Mouse (Mus musculus) limb, embryonic 11.5 days (tissue): ENCODE measurements around the gene Trip10. TPM values are rescaled to one million over a fixed set of nuclear protein-coding genes. Genes with fewer than 3 reads are reported as not detected.
A peak's percentile ranks its signal among the peaks of the same experiment; 100 is the strongest.
"Not testable (repeated sequence)": the region's sequence is repeated elsewhere in the genome, so short reads cannot be mapped to it uniquely, and the experiment has no call there.

Experiments
- ATAC-seq: fragments of 200-750 bp; cut with Nextera tagmentation; 2 replicates; pipeline ENCODE4 v1.8.0; 2017; ENCODE audit warnings: low read depth; ENCODE audit not compliant: insufficient number of reproducible peaks, low FRiP score, low TSS enrichment
- DNase-seq: peaks from one replicate; pipeline ENCODE4 v3.0.0-alpha.2; 2015; ENCODE audit warnings: low spot score
- H3K27ac ChIP-seq: fragments of 300-500 bp; sonication (generic); replicated peaks from 2 replicates; pipeline ENCODE4 v1.5.1; 2014; ENCODE audit warnings: low read depth, mild to moderate bottlenecking, low read length
- H3K27me3 ChIP-seq: fragments of 300-500 bp; sonication (generic); 2 replicates; pipeline ENCODE4 v1.6.1; 2014; ENCODE audit warnings: mild to moderate bottlenecking, low read length, mixed read lengths; ENCODE audit not compliant: control insufficient read depth, insufficient read depth
- H3K36me3 ChIP-seq: fragments of 300-500 bp; sonication (generic); 2 replicates; pipeline ENCODE4 v1.6.1; 2014; ENCODE audit warnings: mild to moderate bottlenecking, low read length, moderate library complexity, mixed read lengths; ENCODE audit not compliant: control insufficient read depth, insufficient read depth
- H3K4me1 ChIP-seq: fragments of 300-500 bp; sonication (generic); 2 replicates; pipeline ENCODE4 v1.6.1; 2014; ENCODE audit warnings: low read length, mixed read lengths; ENCODE audit not compliant: control insufficient read depth, insufficient read depth
- H3K4me2 ChIP-seq: fragments of 300-500 bp; sonication (generic); 2 replicates; pipeline ENCODE4 v1.6.1; 2014; ENCODE audit warnings: low read depth, mild to moderate bottlenecking, moderate library complexity; ENCODE audit not compliant: severe bottlenecking
- H3K4me3 ChIP-seq: fragments of 300-500 bp; sonication (generic); 2 replicates; pipeline ENCODE4 v1.5.1; 2014; ENCODE audit warnings: low read depth, low read length
- H3K9ac ChIP-seq: fragments of 300-500 bp; sonication (generic); 2 replicates; pipeline ENCODE4 v1.6.1; 2014; ENCODE audit warnings: mild to moderate bottlenecking, low read length
- H3K9me3 ChIP-seq: fragments of 300-500 bp; sonication (generic); 2 replicates; pipeline ENCODE4 v1.6.1; 2016; ENCODE audit warnings: low read length; ENCODE audit not compliant: control insufficient read depth
- WGBS: fragments of 180-500 bp; shearing (Covaris S2); extraction: QIAGEN DNeasy Blood & Tissue Kit; methylation state at CpG from one replicate; pipeline ENCODE4 v1.1.7; 2014; 5-methylcytosine and 5-hydroxymethylcytosine counted together
- polyA plus RNA-seq: library from polyadenylated mRNA; unstranded; fragments of >200 nt; fragmentation: Nextera tagmentation; extraction: Ambion mirVana; gene quantifications from 2 replicates; pipeline ENCODE4 v1.2.1, GENCODE M21; 2014

The Trip10 gene
- polyA plus RNA-seq, 1 experiment from 2014 or later = 27.8 TPM

DNA sequence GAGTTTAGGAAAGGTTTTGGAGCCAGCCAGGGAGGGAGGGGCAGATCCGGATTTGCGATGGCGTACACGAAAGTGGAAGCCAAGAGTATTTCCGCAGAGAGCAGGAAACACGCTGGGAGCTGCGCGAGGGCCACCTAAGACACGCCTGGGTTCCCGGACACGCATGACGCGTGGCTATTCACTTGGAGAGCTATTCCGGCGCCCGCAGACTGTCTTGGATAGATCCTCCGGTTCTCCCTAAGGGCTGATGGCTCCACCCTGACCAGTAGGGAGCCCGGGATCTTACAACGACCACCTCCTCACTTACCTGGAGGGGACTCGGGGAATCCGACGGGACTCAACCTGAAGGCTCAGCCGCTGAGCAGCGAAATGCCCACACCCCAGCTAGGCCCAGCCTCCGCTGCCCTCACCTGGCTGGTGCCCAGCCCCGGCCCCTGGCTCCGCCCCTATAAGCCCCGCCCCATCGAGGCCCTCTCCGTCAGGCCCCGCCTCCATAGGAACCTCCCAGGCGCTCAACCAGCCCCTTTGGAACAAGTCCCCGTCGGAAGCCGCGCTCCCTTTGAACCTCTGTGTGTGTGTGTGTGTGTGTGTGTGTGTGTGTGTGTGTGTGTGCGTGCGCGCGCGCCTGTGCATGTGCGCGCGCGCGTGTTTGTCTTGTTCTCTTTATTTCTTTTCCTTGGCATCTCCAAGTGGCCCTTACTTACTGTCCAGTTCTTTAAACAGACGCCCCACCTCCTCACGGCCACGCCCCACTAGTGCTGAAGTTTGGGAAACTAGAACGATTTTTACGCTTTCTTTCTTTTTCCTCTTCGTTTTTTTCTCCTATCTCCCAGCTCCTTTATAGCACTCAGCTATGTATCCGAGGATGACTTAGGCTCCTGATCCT is 26.1 kb downstream of the Trip10 start:
- peaks cover 25% of the 10 kb centered on the region for H3K27me3 ChIP-seq
- WGBS = under 1% methylated on average over 53 of the region's 53 CpGs
- H3K4me1 ChIP-seq = peaks cover 3% of the 10 kb centered on the region; the same call in 1 of the 2 replicates
- peak overlapping the region; percentile 58 for H3K4me2 ChIP-seq
- H3K9ac ChIP-seq = peak overlapping the region; percentile 34; the same call in 1 of the 2 replicates
- no peak overlapping the region for H3K27ac ChIP-seq
- ATAC-seq (peak; percentile 74), DNase-seq (peak; percentile 78)
- no peaks in the 10 kb centered on the region for H3K9me3 ChIP-seq
- H3K4me3 ChIP-seq = peak overlapping the region; percentile 42
- no peaks in the 10 kb centered on the region for H3K36me3 ChIP-seq

DNA sequence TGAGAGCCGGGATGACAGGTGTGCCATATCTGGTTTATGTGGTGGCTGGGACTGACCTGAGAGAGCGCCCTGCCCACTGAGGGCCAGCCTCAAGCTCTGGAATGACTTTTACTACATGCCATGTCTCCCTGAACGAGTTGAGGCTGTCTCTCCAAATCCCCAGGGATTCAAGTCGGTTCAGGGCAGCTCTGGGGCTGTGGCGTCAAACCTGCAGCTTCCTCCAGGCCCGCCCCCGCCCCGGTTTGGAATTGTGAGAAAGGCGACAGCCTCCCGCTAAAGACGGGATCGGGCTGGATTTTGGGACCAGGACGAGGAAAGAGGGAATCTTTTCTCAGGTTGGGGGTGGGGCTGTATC is 26.7 kb downstream of the Trip10 start:
- Histone ChIP-seq H3K4me2 (peak overlapping the region; percentile 58), H3K9me3 (no peaks in the 10 kb centered on the region), H3K27ac (no peak overlapping the region), H3K27me3 (peaks cover 25% of the 10 kb centered on the region), H3K36me3 (no peaks in the 10 kb centered on the region), H3K4me3 (peak overlapping the region; percentile 42), H3K4me1 (peaks cover 3% of the 10 kb centered on the region; the same call in 1 of the 2 replicates), H3K9ac (no peak overlapping the region)
- 4% methylated on average over 13 of the region's 13 CpGs for WGBS
- ATAC-seq (no peak), DNase-seq (peak; percentile 26)

DNA sequence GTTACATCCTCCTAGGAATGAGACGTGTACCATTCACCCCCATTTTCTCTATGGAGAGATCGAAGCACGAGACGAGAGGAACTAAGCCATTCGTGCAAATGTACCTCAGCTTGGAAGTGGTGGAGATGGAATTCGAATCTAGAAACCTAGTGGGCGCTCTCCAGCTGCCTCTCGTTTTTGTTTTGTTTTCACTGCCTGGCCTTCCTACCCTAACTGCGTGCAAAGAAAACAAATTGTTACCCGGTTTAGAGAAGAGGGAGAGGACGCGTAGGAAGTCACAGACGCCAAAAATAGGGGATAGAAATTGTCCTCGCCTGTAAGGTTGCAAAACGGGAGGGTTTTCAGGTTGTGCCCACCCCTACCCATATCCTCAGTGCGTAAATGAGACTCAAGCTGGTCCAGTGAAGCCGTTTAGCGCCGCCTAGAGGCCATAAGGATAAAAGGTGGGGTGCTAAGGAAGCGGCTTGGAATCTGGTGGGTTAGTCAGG is 27.4 kb downstream of the Trip10 start:
- peaks cover 25% of the 10 kb centered on the region for H3K27me3 ChIP-seq
- no peak overlapping the region for H3K9ac ChIP-seq
- H3K9me3 ChIP-seq = no peaks in the 10 kb centered on the region
- peaks cover 3% of the 10 kb centered on the region; the same call in 1 of the 2 replicates for H3K4me1 ChIP-seq
- H3K4me3 ChIP-seq = peak overlapping the region; percentile 27
- no peak overlapping the region for H3K27ac ChIP-seq
- DNase-seq (peak; percentile 76), ATAC-seq (no peak)
- under 1% methylated on average over 20 of the region's 20 CpGs for WGBS
- peak overlapping the region; percentile 44 for H3K4me2 ChIP-seq
- H3K36me3 ChIP-seq = no peaks in the 10 kb centered on the region

DNA sequence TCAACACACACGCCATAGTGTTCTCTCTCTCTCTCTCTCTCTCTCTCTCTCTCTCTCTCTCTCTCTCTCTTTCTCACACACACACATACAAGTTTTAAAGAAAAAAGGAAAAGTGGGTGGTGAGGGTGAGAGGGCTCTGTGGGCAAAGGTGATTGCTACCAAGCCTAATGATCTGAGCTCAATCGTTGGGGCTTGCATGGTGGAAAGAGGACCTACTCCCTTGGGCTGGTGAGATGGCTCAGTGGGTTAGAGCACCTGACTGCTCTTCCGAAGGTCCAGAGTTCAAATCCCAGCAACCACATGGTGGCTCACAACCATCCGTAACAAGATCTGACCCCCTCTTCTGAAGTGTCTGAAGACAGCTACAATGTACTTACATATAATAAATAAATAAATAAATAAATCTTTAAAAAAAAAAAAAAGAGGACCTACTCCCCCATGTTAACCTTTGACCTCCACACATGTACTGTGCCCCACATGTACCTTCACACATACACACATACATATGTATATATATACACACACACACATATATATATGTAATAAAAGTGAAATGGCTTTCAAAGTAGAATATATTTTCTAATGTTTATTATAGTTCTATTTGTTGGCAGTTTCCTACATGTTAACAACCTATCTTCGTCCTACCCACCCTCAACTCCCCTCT is 28.5 kb downstream of the Trip10 start:
- H3K4me3 ChIP-seq, H3K9me3 ChIP-seq, H3K9ac ChIP-seq, H3K27ac ChIP-seq, H3K4me1 ChIP-seq, DNase-seq, H3K36me3 ChIP-seq, H3K4me2 ChIP-seq, ATAC-seq: not testable (repeated sequence)
- H3K27me3 ChIP-seq = peaks cover 25% of the 10 kb centered on the region
- WGBS = 84% methylated on average over 4 of the region's 5 CpGs

DNA sequence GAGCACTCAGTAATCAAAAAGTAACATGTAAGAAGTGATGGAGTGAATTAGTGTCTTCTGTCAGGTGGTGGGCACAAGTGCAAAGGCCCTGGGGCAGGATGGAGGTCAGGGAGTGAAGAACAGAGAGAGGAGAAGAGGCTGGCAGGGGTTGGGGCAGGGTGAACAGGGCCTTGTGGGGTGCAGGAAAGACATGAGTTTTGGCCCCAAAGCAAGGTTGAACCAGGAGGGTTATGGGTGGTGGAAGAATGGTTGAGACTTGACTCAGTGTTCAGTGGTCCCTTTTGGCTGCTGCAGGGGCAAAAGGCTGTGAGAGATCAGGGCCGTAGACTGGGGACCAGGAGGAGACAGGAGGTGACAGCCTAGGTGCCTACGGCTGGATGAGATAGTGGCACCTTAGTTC is 29.3 kb downstream of the Trip10 start:
- Histone ChIP-seq H3K27me3 (peaks cover 25% of the 10 kb centered on the region), H3K36me3 (no peaks in the 10 kb centered on the region), H3K4me3 (no peak overlapping the region), H3K27ac (no peak overlapping the region), H3K4me1 (peaks cover 3% of the 10 kb centered on the region; the same call in 1 of the 2 replicates), H3K9ac (no peak overlapping the region), H3K4me2 (no peak overlapping the region), H3K9me3 (no peaks in the 10 kb centered on the region)
- 75% methylated on average over 2 of the region's 2 CpGs for WGBS
- DNase-seq (no peak), ATAC-seq (no peak)

DNA sequence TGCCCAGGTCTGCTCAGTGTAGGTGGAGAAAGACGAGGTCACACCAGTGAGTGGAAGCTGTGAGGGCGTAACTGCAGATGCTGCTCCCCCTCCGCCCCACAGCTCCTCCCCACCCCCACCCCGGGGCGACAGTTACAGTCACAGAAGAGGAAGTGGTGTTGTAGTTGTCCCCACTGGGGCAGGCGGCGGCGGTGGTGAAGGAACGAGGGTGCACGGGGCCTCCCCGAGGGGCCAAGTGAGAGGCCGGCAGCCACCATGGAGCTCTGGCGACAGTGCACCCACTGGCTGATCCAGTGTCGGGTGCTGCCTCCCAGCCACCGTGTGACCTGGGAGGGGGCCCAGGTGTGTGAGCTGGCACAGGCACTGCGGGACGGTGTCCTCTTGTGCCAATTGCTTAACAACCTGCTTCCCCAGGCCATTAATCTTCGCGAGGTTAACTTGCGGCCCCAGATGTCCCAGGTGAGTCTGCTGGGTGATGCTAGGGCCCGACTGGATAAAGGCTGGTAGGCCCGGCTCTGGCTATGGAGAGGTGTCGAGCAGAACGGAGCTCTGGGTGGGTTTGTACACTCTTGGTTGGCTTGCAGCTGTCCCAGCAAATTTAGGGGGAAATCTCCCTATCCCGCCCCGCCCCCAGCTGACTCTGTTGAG is 29.8 kb downstream of the Trip10 start, which contains the start of gene Vav1:
Vav1 (plus strand) TSS at position 158 of the 648 bp plus-strand sequence.
- H3K4me2 ChIP-seq = no peak within 1 kb of the TSS
- peaks cover 3% of the 10 kb centered on the region; the same call in 1 of the 2 replicates for H3K4me1 ChIP-seq
- WGBS = 59% methylated on average over 26 of the region's 26 CpGs
- H3K27me3 ChIP-seq = peaks cover 22% of the 10 kb centered on the region
- no peaks in the 10 kb centered on the region for H3K36me3 ChIP-seq
- H3K4me3 ChIP-seq = no peak within 1 kb of the TSS
- DNase-seq (no peak), ATAC-seq (no peak)
- no peak within 1 kb of the TSS for H3K27ac ChIP-seq
- no peaks in the 10 kb centered on the region for H3K9me3 ChIP-seq
- H3K9ac ChIP-seq = no peak within 1 kb of the TSS

DNA sequence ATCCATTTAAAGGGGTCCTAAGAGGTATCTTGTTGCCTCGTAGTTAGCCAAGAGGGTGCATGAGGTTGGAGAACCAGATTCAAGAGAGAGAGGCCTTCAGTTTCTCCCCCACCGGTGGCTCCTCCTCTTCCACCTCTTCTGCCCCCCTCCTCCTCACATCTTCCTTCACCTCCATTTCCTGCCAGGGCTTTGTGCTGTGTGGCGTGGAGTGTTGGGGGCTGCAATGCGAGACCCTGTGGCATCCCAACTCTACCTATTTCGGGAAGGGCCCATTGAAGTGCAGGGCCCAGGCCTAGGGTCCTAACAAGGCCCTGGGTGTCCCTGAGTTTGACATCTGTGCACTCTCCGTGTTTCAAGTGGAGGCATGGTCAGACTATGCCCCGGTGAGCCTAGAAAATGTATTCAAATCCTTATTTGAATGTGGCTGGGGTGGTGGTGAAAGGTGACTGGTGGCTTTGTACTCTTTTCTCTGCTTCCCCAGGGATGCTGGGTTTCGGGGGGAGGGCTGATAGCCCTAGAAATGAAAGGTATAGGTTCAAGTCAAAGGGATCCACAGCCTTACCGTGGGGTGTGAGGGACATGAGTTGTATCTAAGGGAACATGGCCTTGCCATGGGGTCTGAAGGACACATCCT is 30.5 kb downstream of the Trip10 start:
- Histone ChIP-seq H3K9me3 (no peaks in the 10 kb centered on the region), H3K36me3 (no peaks in the 10 kb centered on the region), H3K27ac (no peak overlapping the region), H3K4me1 (peaks cover 3% of the 10 kb centered on the region; the same call in 1 of the 2 replicates), H3K4me2 (no peak overlapping the region), H3K27me3 (peaks cover 17% of the 10 kb centered on the region), H3K4me3 (no peak overlapping the region), H3K9ac (no peak overlapping the region)
- no peak for DNase-seq
- ATAC-seq = no peak
- WGBS = 57% methylated on average over 9 of the region's 9 CpGs

DNA sequence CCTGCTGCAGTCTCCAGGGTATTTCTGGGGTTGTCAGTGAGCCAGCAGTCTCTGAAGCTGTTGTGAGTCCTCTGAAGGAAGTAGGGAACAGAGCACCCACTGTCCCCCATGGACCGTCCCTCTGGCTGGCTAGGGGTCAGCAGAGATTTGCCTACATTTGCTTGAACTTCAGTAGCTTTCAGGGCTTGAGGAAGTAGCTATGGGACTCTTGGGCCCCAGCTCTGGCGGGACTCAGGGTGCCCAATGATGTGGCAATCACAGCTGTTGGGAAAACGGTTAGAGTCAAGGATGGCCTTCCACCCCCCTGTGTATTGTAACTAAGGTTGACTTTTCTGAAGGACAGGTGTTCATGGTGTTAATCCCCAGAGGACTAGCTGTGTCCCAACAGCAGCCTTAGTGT is 31.2 kb downstream of the Trip10 start:
- 76% methylated on average over 3 of the region's 3 CpGs for WGBS
- ATAC-seq (no peak), DNase-seq (no peak)
- no peak overlapping the region for H3K4me3 ChIP-seq
- no peak overlapping the region for H3K27ac ChIP-seq
- no peak overlapping the region for H3K9ac ChIP-seq
- peaks cover 10% of the 10 kb centered on the region for H3K27me3 ChIP-seq
- no peaks in the 10 kb centered on the region for H3K36me3 ChIP-seq
- peaks cover 3% of the 10 kb centered on the region; the same call in 1 of the 2 replicates for H3K4me1 ChIP-seq
- no peak overlapping the region for H3K4me2 ChIP-seq
- no peaks in the 10 kb centered on the region for H3K9me3 ChIP-seq
